Mouse (Mus musculus): ENCODE measurements around the gene Tex50. TPM values are rescaled to one million over a fixed set of nuclear protein-coding genes. Genes with fewer than 3 reads are reported as not detected.
"Not testable (repeated sequence)": the region's sequence is repeated elsewhere in the genome, so short reads cannot be mapped to it uniquely, and the experiment has no call there.

Gene Tex50
- 0.26 TPM in 1 of 2 replicates, not detected in the other for polyA plus RNA-seq (2016; fragmentation: Nextera tagmentation; extraction: Ambion mirVana)

GRCm38 (mm10) chr1:161159214-161159613 is at the start of gene Tex50:
Gene Tex50, minus strand, starts transcription at chr1:161159314.
- Histone ChIP-seq H3K9ac (no peak within 1 kb of the TSS), H3K4me3 (no peak within 1 kb of the TSS), H3K9me3 (replicated peaks) (0 out of 2 replicates have a peak, but pooled peaks cover 2% of the 10 kb centered on the region), H3K27ac (no peak within 1 kb of the TSS), H3K36me3 (no peaks in the 10 kb centered on the region), H3K4me2 (replicated peaks) (no peak within 1 kb of the TSS), H3K4me1 (no peaks in the 10 kb centered on the region), H3K27me3 (no peaks in the 10 kb centered on the region)
- ATAC-seq (ENCODE audit: low FRiP score) = no peak
- 86% methylated on average over 3 of the region's 3 CpGs for WGBS

- WGBS = 75% methylated on average over 5 of the region's 5 CpGs
- no peaks in the 10 kb centered on the region for H3K36me3 ChIP-seq
- H3K9ac ChIP-seq = no peak overlapping the region
- H3K4me1 ChIP-seq = peaks cover 8% of the 10 kb centered on the region
- H3K4me3 ChIP-seq = no peak overlapping the region
- no peak for ATAC-seq (ENCODE audit: low FRiP score)
- no peaks in the 10 kb centered on the region for H3K9me3 ChIP-seq (replicated peaks)
- H3K4me2 ChIP-seq (replicated peaks) = no peak overlapping the region
- H3K27me3 ChIP-seq = no peaks in the 10 kb centered on the region
- no peak overlapping the region for H3K27ac ChIP-seq
Measured at GRCm38 (mm10) chr1:161199856-161200255, 40.7 kb upstream of the Tex50 start.

GRCm38 (mm10) chr1:161196364-161196763 is 37.2 kb upstream of the Tex50 start:
- not testable (repeated sequence) for H3K9ac ChIP-seq; H3K9me3 ChIP-seq (replicated peaks); H3K36me3 ChIP-seq; H3K27me3 ChIP-seq; ATAC-seq (ENCODE audit: low FRiP score); H3K4me1 ChIP-seq
- Histone ChIP-seq H3K27ac (0 out of 2 replicates have a peak overlapping the region, but pooled peaks have one; percentile 74), H3K4me2 (replicated peaks) (peak overlapping the region; percentile 64), H3K4me3 (peak overlapping the region; percentile 42)
- 53% methylated on average over 11 of the region's 11 CpGs for whole genome bisulfite sequencing

GRCm38 (mm10) chr1:161195541-161196351 is 36.6 kb upstream of the Tex50 start:
- H3K4me2 ChIP-seq (replicated peaks) = peak overlapping the region; percentile 64
- peak overlapping the region; percentile 44; the same call in 1 of the 2 replicates for H3K9ac ChIP-seq
- peaks cover 8% of the 10 kb centered on the region for H3K4me1 ChIP-seq
- ATAC-seq (ENCODE audit: low FRiP score) = peak; percentile 99
- no peaks in the 10 kb centered on the region for H3K36me3 ChIP-seq
- H3K9me3 ChIP-seq (replicated peaks) = no peaks in the 10 kb centered on the region
- H3K27ac ChIP-seq = peak overlapping the region; percentile 74
- peak overlapping the region; percentile 42 for H3K4me3 ChIP-seq
- under 1% methylated on average over 16 of the region's 16 CpGs for WGBS
- H3K27me3 ChIP-seq = no peaks in the 10 kb centered on the region

- H3K4me3 ChIP-seq = no peak overlapping the region
- 0 out of 2 replicates have a peak, but pooled peaks cover 4% of the 10 kb centered on the region for H3K9me3 ChIP-seq (replicated peaks)
- no peak for ATAC-seq (ENCODE audit: low FRiP score)
- H3K4me2 ChIP-seq (replicated peaks) = no peak overlapping the region
- no peaks in the 10 kb centered on the region for H3K36me3 ChIP-seq
- H3K9ac ChIP-seq = no peak overlapping the region
- H3K27ac ChIP-seq = no peak overlapping the region
- WGBS = 80% methylated on average over 9 of the region's 9 CpGs
- H3K27me3 ChIP-seq = no peaks in the 10 kb centered on the region
- H3K4me1 ChIP-seq = peaks cover 5% of the 10 kb centered on the region
Measured at GRCm38 (mm10) chr1:161190253-161190910, 31.3 kb upstream of the Tex50 start.

- no peak for ATAC-seq (ENCODE audit: low FRiP score)
- H3K9me3 ChIP-seq (replicated peaks) = 0 out of 2 replicates have a peak, but pooled peaks cover 4% of the 10 kb centered on the region
- H3K36me3 ChIP-seq = no peaks in the 10 kb centered on the region
- H3K9ac ChIP-seq = no peak overlapping the region
- H3K4me2 ChIP-seq (replicated peaks) = no peak overlapping the region
- no peak overlapping the region for H3K4me3 ChIP-seq
- H3K4me1 ChIP-seq = no peaks in the 10 kb centered on the region
- H3K27me3 ChIP-seq = no peaks in the 10 kb centered on the region
- H3K27ac ChIP-seq = no peak overlapping the region
- 82% methylated on average over 3 of the region's 3 CpGs for WGBS
Measured at GRCm38 (mm10) chr1:161185431-161185830, 26.3 kb upstream of the Tex50 start.

GRCm38 (mm10) chr1:161183677-161184076 is 24.6 kb upstream of the Tex50 start:
- no peak for ATAC-seq (ENCODE audit: low FRiP score)

GRCm38 (mm10) chr1:161182386-161182785 is 23.3 kb upstream of the Tex50 start:
- no peaks in the 10 kb centered on the region for H3K9me3 ChIP-seq (replicated peaks)
- WGBS = 89% methylated on average over 9 of the region's 9 CpGs
- no peak for ATAC-seq (ENCODE audit: low FRiP score)

More at GRCm38 (mm10) chr1:161183677-161184076, 24.6 kb upstream of the Tex50 start:
- Histone ChIP-seq H3K27me3 (no peaks in the 10 kb centered on the region), H3K27ac (no peak overlapping the region), H3K9me3 (replicated peaks) (no peaks in the 10 kb centered on the region), H3K4me1 (no peaks in the 10 kb centered on the region), H3K4me2 (replicated peaks) (no peak overlapping the region), H3K36me3 (no peaks in the 10 kb centered on the region), H3K9ac (no peak overlapping the region), H3K4me3 (no peak overlapping the region)
- 63% methylated on average over 9 of the region's 9 CpGs for WGBS

GRCm38 (mm10) chr1:161180674-161181073 is 21.6 kb upstream of the Tex50 start:
- Histone ChIP-seq H3K36me3 (no peaks in the 10 kb centered on the region), H3K4me1 (no peaks in the 10 kb centered on the region), H3K27ac (no peak overlapping the region), H3K9me3 (replicated peaks) (no peaks in the 10 kb centered on the region), H3K9ac (no peak overlapping the region), H3K4me3 (no peak overlapping the region), H3K27me3 (no peaks in the 10 kb centered on the region), H3K4me2 (replicated peaks) (no peak overlapping the region)
- ATAC-seq (ENCODE audit: low FRiP score) = no peak
- WGBS = 57% methylated on average over 8 of the region's 8 CpGs

More at GRCm38 (mm10) chr1:161182386-161182785, 23.3 kb upstream of the Tex50 start:
- H3K4me3 ChIP-seq = no peak overlapping the region
- H3K4me1 ChIP-seq = no peaks in the 10 kb centered on the region
- H3K36me3 ChIP-seq = no peaks in the 10 kb centered on the region
- no peak overlapping the region for H3K27ac ChIP-seq
- H3K9ac ChIP-seq = no peak overlapping the region
- no peak overlapping the region for H3K4me2 ChIP-seq (replicated peaks)
- H3K27me3 ChIP-seq = no peaks in the 10 kb centered on the region

- Histone ChIP-seq H3K9me3 (replicated peaks) (no peaks in the 10 kb centered on the region), H3K4me3 (peak overlapping the region; percentile 49), H3K27me3 (peaks cover 31% of the 10 kb centered on the region), H3K4me2 (replicated peaks) (peak overlapping the region; percentile 78), H3K36me3 (no peaks in the 10 kb centered on the region), H3K27ac (no peak overlapping the region), H3K4me1 (no peaks in the 10 kb centered on the region), H3K9ac (peak overlapping the region; percentile 58; the same call in 1 of the 2 replicates)
- WGBS = under 1% methylated on average over 40 of the region's 40 CpGs
- peak; percentile 91 for ATAC-seq (ENCODE audit: low FRiP score)
Measured at GRCm38 (mm10) chr1:161170651-161171050, 11.5 kb upstream of the Tex50 start.

GRCm38 (mm10) chr1:161160266-161160665 is 1.2 kb upstream of the Tex50 start:
- H3K27ac ChIP-seq = no peak overlapping the region
- no peak overlapping the region for H3K4me2 ChIP-seq (replicated peaks)
- no peaks in the 10 kb centered on the region for H3K36me3 ChIP-seq
- no peak for ATAC-seq (ENCODE audit: low FRiP score)
- WGBS = 65% methylated on average over 4 of the region's 4 CpGs
- H3K27me3 ChIP-seq = no peaks in the 10 kb centered on the region
- H3K9ac ChIP-seq = no peak overlapping the region
- H3K4me1 ChIP-seq = no peaks in the 10 kb centered on the region
- H3K4me3 ChIP-seq = no peak overlapping the region
- 0 out of 2 replicates have a peak, but pooled peaks cover 2% of the 10 kb centered on the region for H3K9me3 ChIP-seq (replicated peaks)

- H3K4me2 ChIP-seq (replicated peaks) = no peak overlapping the region
- no peak overlapping the region for H3K4me3 ChIP-seq
- no peak overlapping the region for H3K9ac ChIP-seq
- no peaks in the 10 kb centered on the region for H3K36me3 ChIP-seq
- H3K9me3 ChIP-seq (replicated peaks) = no peaks in the 10 kb centered on the region
- H3K27me3 ChIP-seq = no peaks in the 10 kb centered on the region
- H3K27ac ChIP-seq = no peak overlapping the region
- WGBS = 90% methylated on average over 10 of the region's 10 CpGs
- no peaks in the 10 kb centered on the region for H3K4me1 ChIP-seq
- ATAC-seq (ENCODE audit: low FRiP score) = no peak
Measured at GRCm38 (mm10) chr1:161156546-161156945, 2.6 kb downstream of the Tex50 start.

Data from hindbrain, embryonic 12.5 days (tissue).